Mouse (Mus musculus) left cerebral cortex, postnatal 25 days (tissue): ENCODE results near the gene Gm2a. TPM values are rescaled to one million over a fixed set of nuclear protein-coding genes. Genes with fewer than 3 reads are reported as not detected.
A peak's percentile ranks its signal among the peaks of the same experiment; 100 is the strongest.

Source experiments
- DNase-seq, 2 experiments: peaks; one replicate each; pipeline ENCODE4 v3.0.0; 2022; ENCODE audit warnings: low spot score in 2 of 2, mixed read lengths in 1 of 2
- intact Hi-C: fragments of 180-260 bp; cut with DNase I; formaldehyde crosslinking; loops from one replicate; pipeline ENCODE4 v1.15.1; 2025
- total RNA-seq, 2 experiments: library from RNA; stranded (reverse); gene quantifications; 2 replicates each; pipeline ENCODE4 v1.2.3; 2021

Gene Gm2a
- total RNA-seq, 2 experiments from 2014 or later: 38.4 to 41.4 TPM

DNA sequence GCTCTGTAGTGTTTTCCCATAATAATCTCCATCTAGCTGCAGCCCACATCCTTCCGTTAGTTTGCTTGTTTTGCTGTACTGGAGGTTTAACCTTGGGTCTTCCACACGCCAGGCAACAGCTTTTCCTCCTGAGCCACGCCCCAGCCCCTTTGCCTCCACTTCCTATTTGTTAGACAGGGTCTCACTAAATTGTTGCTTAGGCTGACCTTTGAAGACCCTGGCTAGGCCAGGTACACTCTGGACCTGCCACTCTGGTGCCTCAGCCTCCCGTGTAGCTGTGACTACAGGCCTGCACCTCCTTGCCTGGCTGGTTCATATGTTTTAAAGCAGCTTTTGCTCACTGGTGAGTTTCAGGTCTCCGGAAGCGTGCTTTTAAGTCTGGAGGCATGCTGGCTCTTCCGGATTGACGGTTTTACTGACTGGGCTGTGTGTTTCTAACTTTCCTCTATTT, 22.9 kb downstream of the Gm2a start:
- intact Hi-C loops: no loop called here
- no peak for DNase-seq

DNA sequence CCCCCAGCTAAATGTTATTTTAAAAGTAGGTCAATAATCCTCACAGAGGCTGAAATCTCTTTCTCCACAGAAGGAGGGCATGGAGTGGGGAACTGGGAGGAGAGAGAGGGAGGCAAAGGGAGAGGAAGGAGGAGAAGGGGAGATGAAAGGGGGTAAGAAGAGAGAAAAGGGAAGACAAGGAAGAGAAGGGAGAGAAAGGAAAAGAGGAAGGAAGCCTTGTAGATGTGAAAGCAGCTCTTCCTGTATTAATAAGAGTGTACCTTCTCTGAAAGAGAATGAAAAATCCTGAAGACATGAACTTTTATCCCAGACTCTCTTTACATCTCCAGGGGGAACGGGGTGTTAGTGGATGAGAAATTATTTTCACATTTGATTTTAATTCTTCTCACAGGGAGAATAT, 23.5 kb downstream of the Gm2a start:
- DNase-seq: no peak
- intact Hi-C loops: no loop called here

DNA sequence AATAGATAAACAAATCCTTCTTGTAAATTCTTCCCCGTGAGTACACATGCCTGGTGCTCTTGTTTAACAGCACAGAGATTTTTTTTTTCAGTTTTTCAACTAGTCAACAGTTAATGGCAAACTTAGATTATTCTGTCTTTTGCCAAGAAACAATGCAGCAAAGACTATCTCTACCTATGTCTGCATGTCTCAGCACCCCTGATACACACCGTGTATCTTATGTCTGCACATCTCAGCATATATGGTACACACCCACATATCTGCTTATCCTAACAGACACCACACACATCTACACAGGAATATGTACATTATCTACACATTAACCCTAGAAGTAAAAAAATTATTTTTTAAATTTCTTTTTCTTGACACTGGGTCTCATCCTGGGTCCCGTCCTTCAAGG, 28.7 kb downstream of the Gm2a start:
- intact Hi-C loops: no loop called here
- no peak for DNase-seq

DNA sequence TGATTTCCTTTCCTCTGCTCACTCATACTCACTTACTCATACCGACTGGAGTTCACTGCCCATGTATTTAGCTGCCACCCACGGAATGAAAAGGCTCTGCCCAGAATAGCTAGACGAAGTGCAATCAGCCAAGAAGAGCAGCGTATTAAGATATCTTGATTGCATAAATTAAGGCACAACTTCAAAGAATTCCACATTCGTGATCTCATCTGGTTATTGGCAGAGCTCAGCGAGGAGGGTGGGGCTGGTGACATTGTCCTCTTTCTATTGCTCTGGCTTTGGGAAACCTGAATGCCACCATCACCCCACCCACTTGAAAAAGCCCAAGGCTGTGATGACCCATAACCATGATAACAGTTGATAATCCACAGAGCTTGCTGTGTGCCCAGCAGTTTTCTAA, 30.0 kb downstream of the Gm2a start:
- intact Hi-C loops: no loop called here
- peak in 1 of 2 experiments; percentile 70 for DNase-seq

DNA sequence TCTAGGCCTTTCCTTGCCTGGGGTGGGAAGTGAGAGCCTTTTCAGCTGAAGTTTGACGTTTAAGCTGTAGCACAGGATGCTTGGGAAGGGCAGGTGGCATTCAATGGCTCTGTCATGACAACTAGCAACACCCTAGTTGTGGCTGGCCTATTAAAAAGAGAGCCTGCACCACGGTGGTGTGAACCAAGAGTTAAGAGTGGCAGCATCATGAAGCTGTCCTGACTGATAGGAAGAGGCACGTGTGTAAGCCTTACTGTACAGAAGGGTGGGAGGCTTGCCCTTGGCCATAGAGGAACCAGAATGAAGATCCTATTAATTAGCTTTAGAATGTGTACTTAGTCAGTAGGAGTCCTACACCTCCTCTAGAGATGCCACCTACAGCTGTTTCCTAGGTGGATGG, 30.5 kb downstream of the Gm2a start:
- DNase-seq: no peak
- intact Hi-C loops: no loop called here

DNA sequence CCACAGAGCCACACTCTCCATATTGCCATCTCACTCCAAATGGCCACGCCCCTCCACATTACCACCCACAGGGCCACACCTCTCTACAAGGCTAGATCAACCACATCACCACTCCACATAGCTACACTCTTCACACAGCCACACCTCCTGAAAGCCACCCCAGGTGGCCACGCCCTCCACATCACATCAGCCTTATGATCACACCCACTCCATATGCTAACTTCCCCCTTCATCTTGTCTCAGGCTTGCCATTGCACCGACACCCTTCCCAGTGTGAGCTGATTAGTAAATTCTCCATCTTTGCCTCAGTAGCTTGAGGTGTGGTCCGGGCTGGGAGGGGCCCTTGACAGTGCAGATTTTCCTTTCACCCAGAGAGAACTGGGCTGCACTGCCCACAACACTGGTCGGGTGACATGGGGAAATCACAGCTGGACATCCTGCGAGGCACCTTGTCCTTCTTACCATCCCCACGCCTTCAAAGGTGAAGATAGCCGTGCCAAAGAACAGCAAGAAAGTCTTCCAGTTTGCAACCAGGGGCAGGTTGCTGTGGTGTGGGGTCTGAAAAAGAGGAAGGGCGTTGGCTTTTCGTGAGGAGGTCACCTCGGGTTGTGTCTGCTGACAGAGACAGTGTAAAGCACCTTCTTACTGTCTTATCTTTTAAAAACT, 33.3 kb downstream of the Gm2a start:
- intact Hi-C loops: no loop called here
- no peak for DNase-seq

DNA sequence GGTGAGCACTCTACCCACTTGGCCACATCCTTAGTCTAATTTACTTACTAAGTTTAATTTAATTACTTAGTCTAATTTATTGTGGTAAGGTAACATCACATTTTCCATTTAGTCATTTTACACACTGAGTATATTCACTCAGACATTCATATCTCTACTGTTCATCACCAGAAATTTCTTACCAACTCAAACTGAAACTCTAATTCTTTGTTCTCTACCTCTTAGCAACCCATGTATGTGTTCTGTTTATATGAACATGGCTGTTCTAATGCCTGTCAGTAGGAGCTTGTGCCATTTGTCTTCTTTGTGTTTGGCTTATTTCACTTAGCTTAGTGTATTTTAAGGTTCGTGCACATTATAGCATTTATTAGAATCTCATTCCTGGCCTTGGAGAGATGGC, 34.0 kb downstream of the Gm2a start:
- no peak for DNase-seq
- intact Hi-C loops: no loop called here

DNA sequence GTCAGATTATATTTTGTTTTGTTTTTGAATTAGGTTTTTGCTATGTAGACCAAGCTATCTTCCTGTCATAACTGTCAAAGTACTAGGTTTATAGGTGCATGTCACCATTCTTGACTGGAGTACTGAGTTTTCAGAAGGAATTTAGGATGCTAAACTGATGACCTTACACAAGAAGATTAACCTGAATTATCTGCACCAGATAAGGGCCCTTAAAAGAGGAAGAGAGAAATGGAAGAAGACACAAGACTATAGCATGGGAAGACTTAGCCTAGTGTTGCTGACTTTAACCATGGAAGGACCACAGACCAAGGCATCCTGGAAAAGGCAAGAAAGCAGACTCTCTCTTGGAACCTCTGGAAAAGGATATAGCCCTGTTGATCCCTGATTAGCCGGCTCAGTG, 35.3 kb downstream of the Gm2a start:
- intact Hi-C loops: no loop called here

DNA sequence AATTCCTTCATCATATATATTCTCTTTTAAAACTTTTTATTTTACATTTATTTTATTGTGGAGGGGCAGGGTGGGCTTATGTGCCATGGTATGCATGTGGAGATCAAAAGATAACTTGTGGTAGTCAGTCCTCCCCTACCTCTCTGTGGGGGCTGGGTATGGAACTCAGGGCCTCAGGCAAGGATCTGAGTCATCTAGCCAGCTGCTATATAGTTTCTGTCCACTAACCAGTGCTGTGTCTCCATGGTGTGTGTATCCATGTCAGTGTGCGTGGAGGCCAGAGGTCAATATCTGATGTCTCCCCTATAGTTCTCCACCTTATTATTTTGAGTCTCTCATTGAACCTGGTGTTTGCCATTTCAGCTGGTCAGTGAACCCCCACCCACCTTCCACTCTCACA, 36.5 kb downstream of the Gm2a start:
- DNase-seq: no peak
- intact Hi-C loops: no loop called here

More for the DNA sequence above, 35.3 kb downstream of the Gm2a start:
- no peak for DNase-seq

DNA sequence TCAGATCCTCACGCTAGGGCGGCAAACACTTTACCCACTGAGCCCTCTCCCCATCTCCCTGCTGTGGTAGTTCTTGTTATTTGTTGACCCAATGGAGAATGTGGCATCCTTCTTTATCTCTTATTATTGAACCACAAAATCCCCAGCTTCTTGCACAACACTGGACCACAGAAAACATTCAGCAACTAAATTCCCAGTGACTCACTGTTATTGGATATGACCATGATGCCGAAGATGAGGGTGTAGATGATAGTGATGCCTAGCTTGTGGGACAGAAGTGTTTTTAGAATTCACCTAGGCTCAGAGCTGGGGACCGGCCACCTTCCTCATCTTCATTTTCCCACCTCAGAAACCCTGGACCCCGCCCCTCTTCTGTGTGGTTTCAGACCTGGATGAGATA, 37.0 kb downstream of the Gm2a start:
- intact Hi-C loops: no loop called here
- DNase-seq: no peak

DNA sequence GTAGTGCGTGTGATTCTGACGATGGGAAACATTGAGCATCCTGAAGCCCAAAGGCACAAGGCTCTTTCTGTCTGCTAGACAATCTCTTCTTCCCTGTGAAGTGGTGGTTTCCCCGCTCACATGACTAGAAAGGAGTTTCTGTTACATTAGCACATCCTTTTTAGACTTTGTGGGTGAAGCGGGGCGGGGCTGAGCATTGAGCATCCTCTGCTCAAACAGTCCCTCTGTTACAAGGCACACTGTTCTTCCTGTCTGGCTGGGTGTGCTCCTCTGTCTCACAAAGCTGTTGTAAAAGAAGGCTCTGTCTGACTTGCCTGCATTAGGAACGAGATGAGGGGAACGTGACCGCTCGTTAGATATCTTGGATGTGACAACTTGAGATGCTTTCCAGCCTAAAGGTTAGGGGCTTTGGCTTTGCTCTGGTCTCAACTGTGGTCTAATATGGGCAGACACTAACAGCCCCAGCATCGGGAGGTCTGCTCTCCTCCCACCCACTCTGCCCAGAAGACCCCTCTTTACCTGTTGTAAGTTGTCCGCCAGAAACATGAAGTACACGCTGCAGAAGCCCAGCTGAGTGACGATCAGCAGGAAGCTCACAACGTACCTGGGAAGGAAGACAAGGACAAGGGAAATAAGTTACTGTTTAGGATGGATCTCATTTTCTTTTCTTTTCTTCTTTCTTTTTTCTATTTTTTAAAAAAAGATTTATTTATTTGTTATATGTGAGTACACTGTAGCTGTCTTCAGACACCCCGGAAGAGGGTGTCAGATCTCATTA, 39.0 kb downstream of the Gm2a start:
- peak in 1 of 2 experiments; percentile 53 for DNase-seq
- intact Hi-C loops: no loop called here

DNA sequence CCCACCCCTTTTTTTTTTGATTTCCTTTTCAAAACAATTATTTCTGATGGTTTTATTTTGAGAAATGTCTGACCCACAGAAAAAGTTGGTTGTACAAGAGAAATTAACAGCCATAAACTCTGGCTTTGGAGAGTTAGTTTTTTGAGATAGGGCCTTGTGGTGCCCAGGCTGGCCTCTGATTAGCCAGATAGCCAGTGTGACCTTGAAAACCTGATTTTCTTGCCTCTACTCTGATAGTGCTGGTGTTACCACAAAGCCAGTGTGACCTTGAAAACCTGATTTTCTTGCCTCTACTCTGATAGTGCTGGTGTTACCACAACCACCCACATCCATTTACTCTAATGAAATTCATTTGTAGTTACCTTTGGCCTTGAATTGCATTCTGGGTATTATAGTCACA, 39.7 kb downstream of the Gm2a start:
- no peak for DNase-seq
- intact Hi-C loops: no loop called here

DNA sequence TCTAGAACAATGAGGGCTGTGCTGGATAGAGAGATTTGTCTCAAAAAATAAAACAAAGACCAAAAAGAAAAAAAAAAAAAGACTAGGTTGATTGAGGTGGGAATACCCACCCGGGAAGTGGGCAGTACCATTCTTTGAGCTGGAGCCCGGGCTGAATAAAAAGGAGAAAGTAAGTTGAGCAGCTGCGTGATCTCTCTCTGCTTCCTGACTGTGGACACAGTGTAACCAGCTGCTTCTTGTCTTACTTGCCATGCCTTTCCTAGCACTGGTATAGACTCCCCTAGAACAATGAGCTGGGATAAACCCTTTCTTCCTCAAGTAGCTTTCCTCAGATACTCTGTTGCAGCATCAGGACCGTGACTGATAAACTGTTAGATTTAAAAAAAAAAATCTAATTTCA, 43.6 kb downstream of the Gm2a start:
- intact Hi-C loops: no loop called here

DNA sequence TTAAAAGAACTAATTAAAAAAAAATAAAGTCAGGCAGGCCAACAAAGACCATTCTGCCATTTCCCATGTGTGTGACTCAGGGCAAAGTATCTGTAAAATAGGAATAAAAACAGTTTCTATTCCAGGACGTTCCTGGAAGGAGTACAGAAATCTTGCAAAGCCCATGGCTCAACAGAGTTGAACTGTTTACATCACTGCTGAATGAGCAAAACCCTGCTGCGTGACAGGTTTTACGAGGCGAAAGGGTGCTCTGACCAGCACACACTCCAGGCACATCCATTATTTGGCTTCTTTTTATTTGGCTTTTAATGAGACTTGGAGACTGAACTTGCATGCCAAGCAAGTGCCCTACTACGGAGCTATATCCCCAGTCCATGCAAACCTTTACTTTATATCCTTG, 46.1 kb downstream of the Gm2a start:
- intact Hi-C loops: no loop called here
- no peak for DNase-seq

More for the DNA sequence above, 43.6 kb downstream of the Gm2a start:
- DNase-seq: no peak

DNA sequence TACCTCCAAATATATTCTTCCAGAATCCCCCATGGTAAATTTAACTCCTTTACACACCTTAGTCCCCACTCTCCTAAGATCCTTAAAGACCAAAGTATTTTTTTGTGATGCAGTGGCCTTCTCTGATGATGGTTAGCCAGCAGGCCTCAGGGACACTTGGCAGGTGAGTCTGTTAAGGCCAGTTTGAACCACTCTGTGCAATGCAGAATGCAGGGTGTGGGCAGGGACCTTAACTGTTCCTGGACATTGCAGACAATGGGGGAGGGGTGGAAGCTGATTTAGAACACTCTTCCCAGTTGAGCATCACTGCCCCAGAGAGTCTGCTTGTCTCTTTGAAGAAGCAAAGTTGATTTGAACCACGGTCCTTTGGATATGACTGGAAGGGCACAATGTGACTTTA, 48.9 kb downstream of the Gm2a start:
- DNase-seq: no peak
- intact Hi-C loops: no loop called here

DNA sequence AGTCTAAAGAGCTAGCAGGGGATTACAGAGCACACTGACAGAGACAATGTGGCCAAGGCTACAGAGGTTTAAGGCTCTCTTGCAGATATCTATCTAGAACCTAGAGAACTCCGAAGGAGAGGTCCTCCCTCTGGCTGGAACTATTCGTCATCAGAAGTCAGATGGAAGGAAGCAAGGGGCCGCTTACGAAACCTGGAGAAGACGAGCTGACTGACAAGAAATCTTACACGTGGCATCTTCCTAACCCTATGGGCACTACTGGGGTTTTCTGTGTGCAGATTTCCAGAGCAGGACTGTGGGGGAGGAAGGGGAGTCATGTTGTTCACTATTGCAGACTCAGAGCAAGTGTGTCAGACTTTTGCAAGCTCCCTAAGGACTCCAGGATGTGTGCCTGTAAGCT, 49.5 kb downstream of the Gm2a start:
- no peak for DNase-seq
- intact Hi-C loops: no loop called here

DNA sequence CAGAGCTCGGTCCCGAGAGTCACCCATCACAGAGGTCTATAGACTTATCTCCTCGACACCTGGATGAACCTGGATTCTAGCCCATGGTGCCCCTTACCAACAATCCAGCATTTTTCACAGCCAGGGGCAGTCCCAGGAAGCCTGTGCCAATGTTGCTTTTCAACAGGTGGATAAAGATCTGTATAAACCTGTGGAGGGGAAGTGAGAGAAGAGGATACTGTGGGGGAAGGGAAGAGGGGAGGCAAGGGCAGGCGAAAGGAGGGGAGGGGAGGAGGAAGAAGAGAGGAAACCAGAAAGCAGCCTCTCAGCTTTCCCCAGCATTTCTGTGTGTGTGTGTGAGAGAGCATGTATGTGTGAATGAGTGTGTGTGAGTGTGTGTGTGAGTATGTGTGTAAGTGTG, 50.5 kb downstream of the Gm2a start:
- intact Hi-C loops: no loop called here
- DNase-seq: no peak

DNA sequence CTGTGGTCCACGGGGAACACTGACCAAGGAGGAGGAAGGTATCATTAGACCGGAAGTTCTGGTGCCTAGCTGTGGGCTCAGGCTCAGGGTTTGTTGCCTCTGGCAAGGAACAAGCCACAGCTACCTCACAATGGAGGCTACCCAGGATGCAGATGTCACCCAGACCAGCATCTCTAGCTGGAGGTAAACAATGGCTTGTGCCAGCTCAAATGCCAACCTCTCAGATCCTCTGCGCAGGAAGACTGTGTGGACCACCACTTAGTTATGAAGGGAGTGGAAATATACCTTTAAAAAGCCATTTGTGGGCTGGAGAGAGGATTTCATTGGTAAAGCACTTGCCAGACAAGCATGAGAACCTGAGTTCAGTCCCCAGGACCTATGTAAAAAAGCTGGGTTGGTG, 53.7 kb downstream of the Gm2a start, which contains the start of gene Slc36a3:
Slc36a3 (minus strand) TSS at position 101 of the 400 bp plus-strand sequence.
- intact Hi-C loops: loop anchor here (10.0 kb wide), 1 partner anchor 267 kb away; no protein-coding TSS in a partner anchor
- no peak for DNase-seq

DNA sequence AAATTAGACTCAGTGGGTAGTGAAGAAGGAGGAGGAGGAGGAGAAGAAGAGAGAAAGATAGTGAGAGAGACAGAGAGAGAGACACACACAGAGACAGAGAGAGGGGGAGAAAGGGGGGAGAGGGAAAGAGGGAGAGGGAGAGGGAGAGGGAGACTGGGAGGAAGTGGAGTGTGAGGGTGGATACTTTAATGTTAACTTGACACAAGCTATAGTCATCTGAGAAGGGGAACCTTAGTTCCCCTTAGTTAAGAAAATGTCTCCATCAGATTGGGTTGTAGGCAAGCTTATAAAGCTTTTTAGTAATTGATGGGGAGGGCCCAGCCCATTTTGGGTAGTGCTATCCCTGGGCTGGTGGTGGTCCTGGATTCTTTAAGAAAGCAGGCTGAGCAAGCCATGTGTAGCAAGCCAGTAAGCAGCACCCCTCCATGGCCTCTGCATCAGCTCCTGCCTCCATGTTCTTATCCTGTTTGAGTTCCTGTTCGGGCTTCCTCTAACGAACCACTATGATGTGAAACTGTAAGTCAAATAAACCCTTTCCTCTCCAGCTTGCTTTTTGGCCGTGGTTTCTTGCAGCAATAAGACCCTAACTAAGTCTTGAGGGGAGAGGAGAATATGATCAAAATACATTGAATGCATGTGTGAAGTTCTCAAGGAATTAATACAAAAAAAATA, 56.6 kb downstream of the Gm2a start:
- intact Hi-C loops: loop anchor here (5.0 to 10.0 kb wide), 2 partner anchors 57 to 270 kb away; partner anchors contain the start of gene Gm2a
- no peak for DNase-seq

DNA sequence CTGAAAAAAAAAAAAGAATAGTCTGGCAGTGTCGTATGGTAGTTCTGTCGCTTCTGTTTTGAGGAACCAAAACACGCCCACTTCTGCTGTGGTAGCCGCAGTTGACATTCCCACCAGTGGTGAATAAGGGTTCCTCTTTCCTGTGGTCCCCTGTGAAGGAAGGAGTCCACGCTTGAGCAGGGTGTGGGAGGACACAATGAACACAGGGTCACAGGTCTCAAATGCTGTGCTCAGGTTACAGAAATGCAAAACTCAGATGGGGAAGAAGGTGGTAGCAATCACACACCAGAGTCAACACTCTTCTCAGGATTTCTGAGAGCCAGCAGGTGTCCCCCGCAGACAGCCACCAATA, 57.1 kb downstream of the Gm2a start:
- DNase-seq: no peak
- intact Hi-C loops: loop anchor here (5.0 to 10.0 kb wide), 2 partner anchors 58 to 270 kb away; partner anchors contain the start of gene Gm2a
